Mouse (Mus musculus) cerebellum, postnatal 25 days (tissue): Measurements from ENCODE around the gene Zfp942.
A peak's percentile ranks its signal among the peaks of the same experiment; 100 is the strongest.

Experiments
- DNase-seq, 2 experiments: peaks; one replicate each; pipeline ENCODE4 v3.0.0; 2021; ENCODE audit warnings: mixed read lengths in 2 of 2

Gene Zfp942

GRCm38 (mm10) chr17:21962107-21962907 is at the start of gene Zfp942, which contains the start of gene Zfp943:
TSS of gene Zfp942 (minus strand) at chr17:21962464.
TSS of gene Zfp943 (plus strand) at chr17:21962552.
- DNase-seq: peak; percentile 79 to 83

GRCm38 (mm10) chr17:21963302-21963701 is 1.0 kb upstream of the Zfp942 start:
- no peak for DNase-seq

GRCm38 (mm10) chr17:21909456-21910052 is 52.7 kb downstream of the Zfp942 start, which contains the start of gene Zfp995:
TSS of gene Zfp995 (minus strand) at chr17:21909926.
- peak; percentile 68 to 72 for DNase-seq

GRCm38 (mm10) chr17:21909039-21909438 is 53.2 kb downstream of the Zfp942 start:
- peak in 1 of 2 experiments; percentile 14 for DNase-seq
